Mouse (Mus musculus): ENCODE data around the gene Slc25a29. TPM values are rescaled to one million over a fixed set of nuclear protein-coding genes. Genes with fewer than 3 reads are reported as not detected.

The Slc25a29 gene
- polyA plus RNA-seq (2012; rRNA removed): 20.4 and 24.4 TPM in 2 replicates

GRCm38 (mm10) chr12:108835840-108836409 lies at the start of gene Slc25a29, which contains the start of gene Slc25a47:
Gene Slc25a29, minus strand, starts transcription at chr12:108835883.
Gene Slc25a47, plus strand, starts transcription at chr12:108836046.
- Histone ChIP-seq H3K36me3 (ENCODE audit: control insufficient read depth, insufficient read depth, low read length) (no peaks in the 10 kb centered on the region), H3K27me3 (ENCODE audit: control insufficient read depth, insufficient read depth, low read length) (no peaks in the 10 kb centered on the region), H3K27ac (ENCODE audit: control insufficient read depth, insufficient read depth, low read length) (no peak within 1 kb of the TSS), H3K4me3 (ENCODE audit: control insufficient read depth, insufficient read depth, low read length) (peak within 1 kb of the TSS; percentile 76), H3K4me1 (replicated peaks; ENCODE audit: control insufficient read depth, insufficient read depth, low read length) (peaks cover 25% of the 10 kb centered on the region)
- DNase-seq: peak; percentile 95
- TF ChIP-seq CTCF (IDR thresholded peaks at IDR 0.05; ENCODE audit: borderline replicate concordance, control insufficient read depth, extremely low read depth, insufficient read depth, low read length, poor library complexity) (0 out of 2 replicates have a peak, but pooled peaks have one; percentile 32), POLR2A (IDR thresholded peaks at IDR 0.05; ENCODE audit: control insufficient read depth, extremely low read depth, insufficient read depth, low read length, poor library complexity) (0 out of 2 replicates have a peak, but pooled peaks have one; percentile 7)
- WGBS: under 1% methylated on average over 53 of the region's 53 CpGs

GRCm38 (mm10) chr12:108882776-108883175 lies 47.1 kb upstream of the Slc25a29 start:
- 94% methylated on average over 8 of the region's 8 CpGs for WGBS
- no peak overlapping the region for H3K27ac ChIP-seq (ENCODE audit: control insufficient read depth, insufficient read depth, low read length)
- H3K4me3 ChIP-seq (ENCODE audit: control insufficient read depth, insufficient read depth, low read length): no peak overlapping the region
- H3K36me3 ChIP-seq (ENCODE audit: control insufficient read depth, insufficient read depth, low read length): peaks cover 10% of the 10 kb centered on the region
- DNase-seq: no peak
- TF ChIP-seq POLR2A (IDR thresholded peaks at IDR 0.05; ENCODE audit: control insufficient read depth, extremely low read depth, insufficient read depth, low read length, poor library complexity) (no peak), CTCF (IDR thresholded peaks at IDR 0.05; ENCODE audit: borderline replicate concordance, control insufficient read depth, extremely low read depth, insufficient read depth, low read length, poor library complexity) (no peak)
- H3K4me1 ChIP-seq (replicated peaks; ENCODE audit: control insufficient read depth, insufficient read depth, low read length): no peaks in the 10 kb centered on the region
- no peaks in the 10 kb centered on the region for H3K27me3 ChIP-seq (ENCODE audit: control insufficient read depth, insufficient read depth, low read length)

DNA sequence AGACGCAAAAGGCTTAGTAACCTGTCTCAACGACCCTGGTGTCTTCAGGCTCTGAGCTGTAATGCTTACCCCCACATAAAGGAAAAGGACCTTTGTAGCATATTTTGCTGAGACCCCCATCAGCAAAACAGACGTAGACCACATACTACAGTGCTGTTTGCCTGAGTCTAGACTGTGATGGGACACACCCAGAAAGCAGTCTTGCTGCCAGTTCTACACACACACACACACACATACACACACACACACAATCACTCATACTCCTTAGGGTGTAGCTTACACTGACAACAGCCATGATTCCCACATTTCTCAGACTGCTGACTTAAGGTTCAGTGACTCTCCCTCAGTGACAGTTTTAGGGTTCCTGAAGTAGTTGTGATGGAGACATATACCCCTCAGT lies 45.5 kb upstream of the Slc25a29 start:
- no peak overlapping the region for H3K4me3 ChIP-seq (ENCODE audit: control insufficient read depth, insufficient read depth, low read length)
- no peak overlapping the region for H3K27ac ChIP-seq (ENCODE audit: control insufficient read depth, insufficient read depth, low read length)
- WGBS: 89% methylated on average over 3 of the region's 3 CpGs
- DNase-seq: no peak
- no peaks in the 10 kb centered on the region for H3K4me1 ChIP-seq (replicated peaks; ENCODE audit: control insufficient read depth, insufficient read depth, low read length)
- H3K27me3 ChIP-seq (ENCODE audit: control insufficient read depth, insufficient read depth, low read length): no peaks in the 10 kb centered on the region
- TF ChIP-seq CTCF (IDR thresholded peaks at IDR 0.05; ENCODE audit: borderline replicate concordance, control insufficient read depth, extremely low read depth, insufficient read depth, low read length, poor library complexity) (no peak), POLR2A (IDR thresholded peaks at IDR 0.05; ENCODE audit: control insufficient read depth, extremely low read depth, insufficient read depth, low read length, poor library complexity) (no peak)
- H3K36me3 ChIP-seq (ENCODE audit: control insufficient read depth, insufficient read depth, low read length): peaks cover 3% of the 10 kb centered on the region; the same call in 1 of the 2 replicates

DNA sequence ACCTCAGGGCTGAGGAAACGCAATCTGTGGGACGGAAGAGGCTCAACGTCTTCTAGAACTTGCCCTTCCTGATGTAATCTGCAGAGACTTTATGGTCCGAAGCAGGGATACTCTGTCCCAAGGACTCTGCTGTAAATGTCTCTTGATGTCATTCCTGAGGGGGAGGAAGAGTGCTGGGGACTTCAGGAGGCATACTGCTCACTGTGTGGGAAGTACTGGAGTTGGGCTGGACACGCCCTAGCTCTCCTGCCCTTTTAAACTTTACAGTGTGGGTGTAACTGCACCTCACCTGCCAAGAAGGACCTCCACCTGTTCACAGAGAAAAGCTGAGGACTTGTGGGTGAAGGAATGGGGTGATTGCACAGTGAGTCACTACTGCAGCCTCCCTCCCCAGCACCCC lies 44.9 kb upstream of the Slc25a29 start:
- no peak overlapping the region for H3K4me3 ChIP-seq (ENCODE audit: control insufficient read depth, insufficient read depth, low read length)
- 95% methylated on average over 5 of the region's 5 CpGs for WGBS
- no peak for DNase-seq
- H3K36me3 ChIP-seq (ENCODE audit: control insufficient read depth, insufficient read depth, low read length): peaks cover 3% of the 10 kb centered on the region; the same call in 1 of the 2 replicates
- H3K4me1 ChIP-seq (replicated peaks; ENCODE audit: control insufficient read depth, insufficient read depth, low read length): no peaks in the 10 kb centered on the region
- H3K27me3 ChIP-seq (ENCODE audit: control insufficient read depth, insufficient read depth, low read length): no peaks in the 10 kb centered on the region
- TF ChIP-seq POLR2A (IDR thresholded peaks at IDR 0.05; ENCODE audit: control insufficient read depth, extremely low read depth, insufficient read depth, low read length, poor library complexity): no peak
- no peak overlapping the region for H3K27ac ChIP-seq (ENCODE audit: control insufficient read depth, insufficient read depth, low read length)

- H3K36me3 ChIP-seq (ENCODE audit: control insufficient read depth, insufficient read depth, low read length): no peaks in the 10 kb centered on the region; the same call in 1 of the 2 replicates
- no peaks in the 10 kb centered on the region for H3K4me1 ChIP-seq (replicated peaks; ENCODE audit: control insufficient read depth, insufficient read depth, low read length)
- no peak for TF ChIP-seq CTCF (IDR thresholded peaks at IDR 0.05; ENCODE audit: borderline replicate concordance, control insufficient read depth, extremely low read depth, insufficient read depth, low read length, poor library complexity)
- TF ChIP-seq POLR2A (IDR thresholded peaks at IDR 0.05; ENCODE audit: control insufficient read depth, extremely low read depth, insufficient read depth, low read length, poor library complexity): no peak
- H3K27ac ChIP-seq (ENCODE audit: control insufficient read depth, insufficient read depth, low read length): no peak overlapping the region
- no peak for DNase-seq
- no peaks in the 10 kb centered on the region for H3K27me3 ChIP-seq (ENCODE audit: control insufficient read depth, insufficient read depth, low read length)
- 92% methylated on average over 4 of the region's 4 CpGs for WGBS
- no peak overlapping the region for H3K4me3 ChIP-seq (ENCODE audit: control insufficient read depth, insufficient read depth, low read length)
Observed at GRCm38 (mm10) chr12:108879138-108879537, 43.5 kb upstream of the Slc25a29 start.

GRCm38 (mm10) chr12:108873122-108873521 lies 37.4 kb upstream of the Slc25a29 start:
- DNase-seq: no peak
- no peak for TF ChIP-seq POLR2A (IDR thresholded peaks at IDR 0.05; ENCODE audit: control insufficient read depth, extremely low read depth, insufficient read depth, low read length, poor library complexity)
- no peak for TF ChIP-seq CTCF (IDR thresholded peaks at IDR 0.05; ENCODE audit: borderline replicate concordance, control insufficient read depth, extremely low read depth, insufficient read depth, low read length, poor library complexity)

More at GRCm38 (mm10) chr12:108873122-108873521, 37.4 kb upstream of the Slc25a29 start:
- Histone ChIP-seq H3K4me1 (replicated peaks; ENCODE audit: control insufficient read depth, insufficient read depth, low read length) (no peaks in the 10 kb centered on the region), H3K4me3 (ENCODE audit: control insufficient read depth, insufficient read depth, low read length) (no peak overlapping the region), H3K27me3 (ENCODE audit: control insufficient read depth, insufficient read depth, low read length) (no peaks in the 10 kb centered on the region), H3K36me3 (ENCODE audit: control insufficient read depth, insufficient read depth, low read length) (peaks cover 4% of the 10 kb centered on the region; the same call in 1 of the 2 replicates), H3K27ac (ENCODE audit: control insufficient read depth, insufficient read depth, low read length) (no peak overlapping the region)
- WGBS: 92% methylated on average over 5 of the region's 5 CpGs
